Mouse (Mus musculus): ENCODE results near the gene 1700015F17Rik. TPM values are rescaled to one million over a fixed set of nuclear protein-coding genes. Genes with fewer than 3 reads are reported as not detected.

1700015F17Rik gene
- polyA plus RNA-seq, 2 experiments, result not detected

- 62% methylated on average over 1 of the region's 1 CpGs for WGBS (ENCODE audit: insufficient replicate concordance)
- TF ChIP-seq CTCF (IDR thresholded peaks at IDR 0.05; ENCODE audit: low read depth) (no peak), EP300 (IDR thresholded peaks at IDR 0.05; ENCODE audit: low read depth) (no peak)
- H3K27me3 ChIP-seq (ENCODE audit: control insufficient read depth, insufficient read depth, low read length), result no peaks in the 10 kb centered on the region
- no peak overlapping the region for H3K4me3 ChIP-seq (ENCODE audit: insufficient read depth in 1 of 2, low read depth in 2 of 2, low read length in 2 of 2)
- no peaks in the 10 kb centered on the region for H3K4me1 ChIP-seq (replicated peaks; ENCODE audit: control insufficient read depth in 2 of 2, insufficient read depth in 2 of 2, low read length in 1 of 2)
- no peaks in the 10 kb centered on the region for H3K9me3 ChIP-seq (ENCODE audit: control insufficient read depth, low read length)
- H3K9ac ChIP-seq (replicated peaks), result no peak overlapping the region
- no peak for ATAC-seq (ENCODE audit: insufficient read depth)
- H3K36me3 ChIP-seq (replicated peaks; ENCODE audit: control insufficient read depth, insufficient read depth, low read depth), result no peaks in the 10 kb centered on the region
- H3K4me2 ChIP-seq (ENCODE audit: low read depth), result no peak overlapping the region
- no peak overlapping the region for H3K27ac ChIP-seq
- no peak for DNase-seq (ENCODE audit: low read depth in 3 of 3, low spot score in 3 of 3)
Measured at GRCm38 (mm10) chr5:5419253-5419652, 59.7 kb downstream of the 1700015F17Rik start.

- no peak for DNase-seq (ENCODE audit: low read depth in 3 of 3, low spot score in 3 of 3)
- no peak for TF ChIP-seq CTCF (IDR thresholded peaks at IDR 0.05; ENCODE audit: low read depth)
- TF ChIP-seq EP300 (IDR thresholded peaks at IDR 0.05; ENCODE audit: low read depth), result no peak
- WGBS (ENCODE audit: insufficient replicate concordance), result 53% methylated on average over 3 of the region's 3 CpGs
- ATAC-seq (ENCODE audit: insufficient read depth), result no peak
- peaks cover 0 to 2% of the 10 kb centered on the region in 2 experiments; a peak in 1 of 4 replicates for H3K4me1 ChIP-seq (replicated peaks; ENCODE audit: control insufficient read depth in 2 of 2, insufficient read depth in 2 of 2, low read length in 1 of 2)
- H3K27ac ChIP-seq, result no peak overlapping the region
- no peaks in the 10 kb centered on the region for H3K9me3 ChIP-seq (ENCODE audit: control insufficient read depth, low read length)
- H3K4me2 ChIP-seq (ENCODE audit: low read depth), result no peak overlapping the region
- H3K36me3 ChIP-seq (replicated peaks; ENCODE audit: control insufficient read depth, insufficient read depth, low read depth), result no peaks in the 10 kb centered on the region
- no peak overlapping the region for H3K4me3 ChIP-seq (ENCODE audit: insufficient read depth in 1 of 2, low read depth in 2 of 2, low read length in 2 of 2)
- H3K9ac ChIP-seq (replicated peaks), result no peak overlapping the region
- no peaks in the 10 kb centered on the region for H3K27me3 ChIP-seq (ENCODE audit: control insufficient read depth, insufficient read depth, low read length)
Measured at GRCm38 (mm10) chr5:5414835-5415234, 64.1 kb downstream of the 1700015F17Rik start.

DNA sequence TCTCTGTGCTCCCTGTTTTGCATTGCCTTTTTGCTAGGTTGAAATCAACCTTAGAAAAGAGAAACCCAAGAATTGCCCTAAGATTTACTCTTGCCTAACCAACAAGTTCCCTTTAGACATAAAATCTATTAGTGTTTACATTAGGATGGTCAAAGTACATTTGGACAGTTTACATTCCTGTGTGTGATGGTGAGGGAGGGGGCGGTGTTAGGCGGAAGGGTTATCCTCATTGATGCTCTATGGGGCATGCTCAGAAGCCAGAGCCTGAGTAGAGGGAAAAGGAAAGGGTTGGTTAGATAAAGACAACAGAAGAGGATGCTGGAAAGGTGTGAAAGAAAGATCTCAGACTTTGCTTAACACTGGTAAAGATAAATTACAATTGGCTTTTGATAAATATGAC is 67.1 kb downstream of the 1700015F17Rik start:
- DNase-seq (ENCODE audit: low read depth in 3 of 3, low spot score in 3 of 3) (no peak), ATAC-seq (ENCODE audit: insufficient read depth) (peak; percentile 47; the same call in 1 of the 2 replicates)
- no peak overlapping the region for H3K4me2 ChIP-seq (ENCODE audit: low read depth)
- H3K4me3 ChIP-seq (ENCODE audit: insufficient read depth in 1 of 2, low read depth in 2 of 2, low read length in 2 of 2), result no peak overlapping the region
- WGBS (ENCODE audit: insufficient replicate concordance), result 68% methylated on average over 2 of the region's 2 CpGs
- no peaks in the 10 kb centered on the region for H3K9me3 ChIP-seq (ENCODE audit: control insufficient read depth, low read length)
- H3K27me3 ChIP-seq (ENCODE audit: control insufficient read depth, insufficient read depth, low read length), result no peaks in the 10 kb centered on the region
- H3K4me1 ChIP-seq (replicated peaks; ENCODE audit: control insufficient read depth in 2 of 2, insufficient read depth in 2 of 2, low read length in 1 of 2), result peaks cover 0 to 2% of the 10 kb centered on the region in 2 experiments; a peak in 1 of 4 replicates
- no peak overlapping the region for H3K9ac ChIP-seq (replicated peaks)
- H3K27ac ChIP-seq, result no peak overlapping the region
- TF ChIP-seq CTCF (IDR thresholded peaks at IDR 0.05; ENCODE audit: low read depth) (no peak), EP300 (IDR thresholded peaks at IDR 0.05; ENCODE audit: low read depth) (no peak)
- H3K36me3 ChIP-seq (replicated peaks; ENCODE audit: control insufficient read depth, insufficient read depth, low read depth), result no peaks in the 10 kb centered on the region

DNA sequence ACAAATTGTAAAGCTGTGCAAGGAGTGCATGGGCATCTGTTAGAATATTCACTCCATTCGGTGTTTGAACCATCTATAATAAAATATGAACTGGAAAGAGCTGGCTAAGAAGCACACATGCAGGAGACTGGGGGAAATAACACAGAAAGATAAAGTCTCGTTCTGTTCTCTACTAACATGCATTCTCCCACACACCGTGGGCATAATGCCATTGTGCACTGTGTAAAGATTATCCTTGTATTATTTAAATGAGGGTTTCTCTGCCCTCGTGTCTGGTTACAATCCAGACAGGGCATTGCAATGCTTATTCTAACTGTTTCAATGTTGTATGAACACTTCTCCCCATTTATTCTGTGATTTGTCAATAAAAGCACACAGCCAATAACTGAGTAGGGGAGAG is 77.0 kb downstream of the 1700015F17Rik start:
- TF ChIP-seq CTCF (IDR thresholded peaks at IDR 0.05; ENCODE audit: low read depth) (no peak), EP300 (IDR thresholded peaks at IDR 0.05; ENCODE audit: low read depth) (no peak)
- no peaks in the 10 kb centered on the region for H3K4me1 ChIP-seq (replicated peaks; ENCODE audit: control insufficient read depth in 2 of 2, insufficient read depth in 2 of 2, low read length in 1 of 2)
- WGBS (ENCODE audit: insufficient replicate concordance), result 41% methylated on average over 4 of the region's 4 CpGs

DNA sequence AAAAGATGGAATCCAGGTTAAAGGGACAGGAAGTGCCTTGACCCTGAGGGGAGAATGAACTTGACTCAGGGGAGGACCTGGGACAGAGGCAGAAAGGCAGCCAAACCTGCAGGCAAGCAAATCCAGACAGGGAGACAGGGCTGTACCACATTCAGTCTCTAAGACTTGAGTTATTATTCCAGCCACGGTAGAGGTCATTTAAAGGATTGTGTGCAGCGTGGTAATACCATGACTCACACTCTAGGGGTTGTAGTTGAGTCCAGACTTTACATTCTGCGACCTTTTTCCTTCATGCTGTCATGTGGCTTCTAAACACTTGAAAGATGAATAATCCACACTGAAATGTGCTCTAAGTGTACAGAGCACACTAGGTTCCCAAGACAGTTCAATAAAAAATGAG is 86.2 kb downstream of the 1700015F17Rik start:
- Histone ChIP-seq H3K9ac (replicated peaks) (no peak overlapping the region), H3K4me3 (ENCODE audit: insufficient read depth in 1 of 2, low read depth in 2 of 2, low read length in 2 of 2) (no peak overlapping the region), H3K36me3 (replicated peaks; ENCODE audit: control insufficient read depth, insufficient read depth, low read depth) (no peaks in the 10 kb centered on the region), H3K27ac (no peak overlapping the region), H3K4me1 (replicated peaks; ENCODE audit: control insufficient read depth in 2 of 2, insufficient read depth in 2 of 2, low read length in 1 of 2) (no peaks in the 10 kb centered on the region), H3K27me3 (ENCODE audit: control insufficient read depth, insufficient read depth, low read length) (no peaks in the 10 kb centered on the region), H3K9me3 (ENCODE audit: control insufficient read depth, low read length) (no peaks in the 10 kb centered on the region), H3K4me2 (ENCODE audit: low read depth) (no peak overlapping the region)
- WGBS (ENCODE audit: insufficient replicate concordance), result 33% methylated on average over 3 of the region's 3 CpGs
- ATAC-seq (ENCODE audit: insufficient read depth) (no peak), DNase-seq (ENCODE audit: low read depth in 3 of 3, low spot score in 3 of 3) (no peak)
- TF ChIP-seq CTCF (IDR thresholded peaks at IDR 0.05; ENCODE audit: low read depth) (no peak), EP300 (IDR thresholded peaks at IDR 0.05; ENCODE audit: low read depth) (no peak)

More for the DNA sequence above, 77.0 kb downstream of the 1700015F17Rik start:
- no peak overlapping the region for H3K4me3 ChIP-seq (ENCODE audit: insufficient read depth in 1 of 2, low read depth in 2 of 2, low read length in 2 of 2)
- H3K36me3 ChIP-seq (replicated peaks; ENCODE audit: control insufficient read depth, insufficient read depth, low read depth), result no peaks in the 10 kb centered on the region
- no peak for ATAC-seq (ENCODE audit: insufficient read depth)
- H3K9ac ChIP-seq (replicated peaks), result no peak overlapping the region
- H3K27me3 ChIP-seq (ENCODE audit: control insufficient read depth, insufficient read depth, low read length), result no peaks in the 10 kb centered on the region
- no peak overlapping the region for H3K27ac ChIP-seq
- DNase-seq (ENCODE audit: low read depth in 3 of 3, low spot score in 3 of 3), result no peak
- no peak overlapping the region for H3K4me2 ChIP-seq (ENCODE audit: low read depth)
- H3K9me3 ChIP-seq (ENCODE audit: control insufficient read depth, low read length), result no peaks in the 10 kb centered on the region

Other genes with a start within 250 kb of the 1700015F17Rik start
- gene Cdk14, start 58.8 kb downstream of the 1700015F17Rik start, polyA plus RNA-seq (2012; rRNA removed), result 0.35 and 0.68 TPM in 2 replicates
- 1.2 and 1.4 TPM in 2 replicates for gene Cdk14, start 58.8 kb downstream of the 1700015F17Rik start, polyA plus RNA-seq (2014; fragmentation: Nextera tagmentation; extraction: Ambion mirVana)
- 4.7 and 5.3 TPM in 2 replicates for gene Cldn12, start 35.8 kb upstream of the 1700015F17Rik start, polyA plus RNA-seq (2012; rRNA removed)
- gene Cldn12, start 35.8 kb upstream of the 1700015F17Rik start, polyA plus RNA-seq (2014; fragmentation: Nextera tagmentation; extraction: Ambion mirVana), result 5.9 and 6.8 TPM in 2 replicates
- 3.5 and 5.5 TPM in 2 replicates for gene Gtpbp10, start 80.4 kb upstream of the 1700015F17Rik start, polyA plus RNA-seq (2012; rRNA removed)
- 9.6 and 9.7 TPM in 2 replicates for gene Gtpbp10, start 80.4 kb upstream of the 1700015F17Rik start, polyA plus RNA-seq (2014; fragmentation: Nextera tagmentation; extraction: Ambion mirVana)
- gene Gm8773, start 94.7 kb upstream of the 1700015F17Rik start, polyA plus RNA-seq (2012; rRNA removed), result 0.09 and 0.12 TPM in 2 replicates
- gene Gm8773, start 94.7 kb upstream of the 1700015F17Rik start, polyA plus RNA-seq (2014; fragmentation: Nextera tagmentation; extraction: Ambion mirVana), result 0.18 and 0.28 TPM in 2 replicates
- gene Cfap69, start 185.1 kb upstream of the 1700015F17Rik start, polyA plus RNA-seq (2012; rRNA removed), result 0.08 and 0.32 TPM in 2 replicates
- 0.10 and 0.13 TPM in 2 replicates for gene Cfap69, start 185.1 kb upstream of the 1700015F17Rik start, polyA plus RNA-seq (2014; fragmentation: Nextera tagmentation; extraction: Ambion mirVana)
- 2.8 and 3.0 TPM in 2 replicates for gene Steap2, start 215.4 kb upstream of the 1700015F17Rik start, polyA plus RNA-seq (2012; rRNA removed)
- 5.0 and 5.2 TPM in 2 replicates for gene Steap2, start 215.4 kb upstream of the 1700015F17Rik start, polyA plus RNA-seq (2014; fragmentation: Nextera tagmentation; extraction: Ambion mirVana)